Mouse (Mus musculus) thymus, adult 2 months (tissue): ENCODE results near the gene Lin7a.

Experiments
- CTCF ChIP-seq: fragments of 200-500 bp; IDR thresholded peaks from 2 replicates; pipeline ENCODE4 v1.5.1; 2012; ENCODE audit warnings: mild to moderate bottlenecking, control low read depth, low read length, moderate library complexity, borderline replicate concordance; ENCODE audit not compliant: control insufficient read depth, poor library complexity, insufficient read depth; ENCODE audit errors: extremely low read depth
- POLR2A ChIP-seq: fragments of 200-500 bp; IDR thresholded peaks from 2 replicates; pipeline ENCODE4 v1.6.1; 2012; ENCODE audit warnings: mild to moderate bottlenecking, low read length, control low read depth, moderate library complexity; ENCODE audit not compliant: control insufficient read depth, poor library complexity, insufficient read depth; ENCODE audit errors: extremely low read depth

- no peak for TF ChIP-seq POLR2A
- TF ChIP-seq CTCF = no peak
These were observed 80.4 kb downstream of the Lin7a start for GRCm38 (mm10) chr10:107351696-107352485.
